Mouse (Mus musculus): Measurements from ENCODE around the gene Rps28.
A peak's percentile ranks its signal among the peaks of the same experiment; 100 is the strongest.
"Not testable (repeated sequence)": the region's sequence is repeated elsewhere in the genome, so short reads cannot be mapped to it uniquely, and the experiment has no call there.

Gene Rps28

GRCm38 (mm10) chr17:33824084-33824996, at the start of gene Rps28, which contains the start of gene Ndufa7:
Gene Rps28 (minus strand): TSS chr17:33824562.
Gene Ndufa7 (plus strand): TSS chr17:33824572.
- peak; percentile 92 for DNase-seq (ENCODE audit: low read depth)

GRCm38 (mm10) chr17:33873537-33873936, 49.2 kb upstream of the Rps28 start, which contains the start of gene Gm7029:
Gene Gm7029 (plus strand): TSS chr17:33873837.
- DNase-seq (ENCODE audit: low read depth): not testable (repeated sequence)

- peak; percentile 90 for DNase-seq (ENCODE audit: low read depth)
Observed at GRCm38 (mm10) chr17:33865330-33866030, 41.1 kb upstream of the Rps28 start.

- DNase-seq (ENCODE audit: low read depth): no peak
Observed at GRCm38 (mm10) chr17:33857816-33858215, 33.5 kb upstream of the Rps28 start.

GRCm38 (mm10) chr17:33851331-33851730, 27.0 kb upstream of the Rps28 start:
- no peak for DNase-seq (ENCODE audit: low read depth)

- no peak for DNase-seq (ENCODE audit: low read depth)
Observed at GRCm38 (mm10) chr17:33848139-33848538, 23.8 kb upstream of the Rps28 start.

- no peak for DNase-seq (ENCODE audit: low read depth)
Observed at GRCm38 (mm10) chr17:33844196-33844595, 19.8 kb upstream of the Rps28 start.

GRCm38 (mm10) chr17:33842966-33843795, 18.8 kb upstream of the Rps28 start, which contains the start of gene Cd320:
Gene Cd320 (plus strand): TSS chr17:33843091.
- DNase-seq (ENCODE audit: low read depth): peak; percentile 86

GRCm38 (mm10) chr17:33829561-33829960, 5.2 kb upstream of the Rps28 start:
- no peak for DNase-seq (ENCODE audit: low read depth)

- DNase-seq (ENCODE audit: low read depth): no peak
Observed at GRCm38 (mm10) chr17:33828892-33829291, 4.5 kb upstream of the Rps28 start.

- peak; percentile 57 for DNase-seq (ENCODE audit: low read depth)
Observed at GRCm38 (mm10) chr17:33826850-33827249, 2.5 kb upstream of the Rps28 start.

- DNase-seq (ENCODE audit: low read depth): no peak
Observed at GRCm38 (mm10) chr17:33825462-33825861, 1.1 kb upstream of the Rps28 start.

GRCm38 (mm10) chr17:33824997-33825330, 602 bp upstream of the Rps28 start:
- DNase-seq (ENCODE audit: low read depth): not testable (repeated sequence)

- DNase-seq (ENCODE audit: low read depth): not testable (repeated sequence)
Observed at GRCm38 (mm10) chr17:33823171-33823570, 1.2 kb downstream of the Rps28 start.

GRCm38 (mm10) chr17:33822436-33822959, 1.9 kb downstream of the Rps28 start:
- no peak for DNase-seq (ENCODE audit: low read depth)

GRCm38 (mm10) chr17:33817969-33818643, 6.3 kb downstream of the Rps28 start:
- no peak for DNase-seq (ENCODE audit: low read depth)

- peak; percentile 87 for DNase-seq (ENCODE audit: low read depth)
Observed at GRCm38 (mm10) chr17:33817184-33817968, 7.0 kb downstream of the Rps28 start.

GRCm38 (mm10) chr17:33816612-33817011, 7.8 kb downstream of the Rps28 start:
- DNase-seq (ENCODE audit: low read depth): no peak

GRCm38 (mm10) chr17:33815399-33815798, 9.0 kb downstream of the Rps28 start:
- DNase-seq (ENCODE audit: low read depth): no peak

- DNase-seq (ENCODE audit: low read depth): no peak
Observed at GRCm38 (mm10) chr17:33812990-33813389, 11.4 kb downstream of the Rps28 start.
